Mouse (Mus musculus) midbrain, embryonic 13.5 days (tissue): ENCODE results near the gene Acoxl. TPM values are rescaled to one million over a fixed set of nuclear protein-coding genes. Genes with fewer than 3 reads are reported as not detected.

Source experiments
- ATAC-seq: fragments of 200-750 bp; cut with Nextera tagmentation; 2 replicates; pipeline ENCODE4 v1.8.0; 2017; ENCODE audit warnings: mild to moderate bottlenecking, moderate TSS enrichment, moderate library complexity
- H3K27ac ChIP-seq: fragments of 300-500 bp; sonication (generic); 2 replicates; pipeline ENCODE4 v1.5.1; 2015; ENCODE audit warnings: inconsistent platforms, mild to moderate bottlenecking, moderate library complexity
- H3K27me3 ChIP-seq: fragments of 300-500 bp; sonication (generic); 2 replicates; pipeline ENCODE4 v1.6.1; 2015; ENCODE audit warnings: mild to moderate bottlenecking, inconsistent platforms
- H3K36me3 ChIP-seq: fragments of 300-500 bp; sonication (generic); 2 replicates; pipeline ENCODE4 v1.6.1; 2015; ENCODE audit warnings: mild to moderate bottlenecking, inconsistent platforms
- H3K4me1 ChIP-seq: fragments of 300-500 bp; sonication (generic); replicated peaks from 2 replicates; pipeline ENCODE4 v1.6.1; 2015; ENCODE audit warnings: inconsistent platforms
- H3K4me2 ChIP-seq: fragments of 300-500 bp; sonication (generic); replicated peaks from 2 replicates; pipeline ENCODE4 v1.6.1; 2015; ENCODE audit warnings: moderate library complexity, mild to moderate bottlenecking, inconsistent platforms
- H3K4me3 ChIP-seq: fragments of 300-500 bp; sonication (generic); replicated peaks from 2 replicates; pipeline ENCODE4 v1.5.1; 2015; ENCODE audit warnings: mild to moderate bottlenecking, inconsistent platforms
- H3K9ac ChIP-seq: fragments of 300-500 bp; sonication (generic); replicated peaks from 2 replicates; pipeline ENCODE4 v1.6.1; 2015; ENCODE audit warnings: mild to moderate bottlenecking, inconsistent platforms
- H3K9me3 ChIP-seq: fragments of 300-500 bp; sonication (generic); 2 replicates; pipeline ENCODE4 v1.6.1; 2016; ENCODE audit warnings: mild to moderate bottlenecking, inconsistent platforms
- WGBS: fragments of 180-500 bp; shearing (Covaris S2); methylation state at CpG from one replicate; pipeline ENCODE4 v1.1.7; 2015; 5-methylcytosine and 5-hydroxymethylcytosine counted together
- microRNA-seq: library from miRNA; unstranded; fragments of <30 nt; microRNA quantifications from one replicate; pipeline ENCODE4, GENCODE M21; 2016
- polyA plus RNA-seq: library from polyadenylated mRNA; unstranded; fragments of >200 nt; fragmentation: Nextera tagmentation; extraction: Ambion mirVana; gene quantifications from 2 replicates; pipeline ENCODE4 v1.2.1, GENCODE M21; 2015

Gene Acoxl
- polyA plus RNA-seq, 1 experiment from 2014 or later = 0.07 TPM

GRCm38 (mm10) chr2:128159619-128160125 lies 321.0 kb downstream of the Acoxl start:
- Histone ChIP-seq H3K4me1 (peaks cover 16% of the 10 kb centered on the region), H3K36me3 (peaks cover 8% of the 10 kb centered on the region; the same call in 1 of the 2 replicates), H3K27me3 (no peaks in the 10 kb centered on the region), H3K9ac (no peak overlapping the region), H3K27ac (no peak overlapping the region), H3K4me3 (no peak overlapping the region), H3K4me2 (no peak overlapping the region), H3K9me3 (no peaks in the 10 kb centered on the region)
- WGBS = 83% methylated on average over 7 of the region's 7 CpGs
- no peak for ATAC-seq

- Histone ChIP-seq H3K27me3 (no peaks in the 10 kb centered on the region), H3K9me3 (no peaks in the 10 kb centered on the region), H3K27ac (no peak overlapping the region), H3K9ac (no peak overlapping the region), H3K4me2 (no peak overlapping the region), H3K36me3 (peaks cover 8% of the 10 kb centered on the region; the same call in 1 of the 2 replicates), H3K4me3 (no peak overlapping the region), H3K4me1 (peaks cover 5% of the 10 kb centered on the region; the same call in 1 of the 2 replicates)
- no peak for ATAC-seq
- WGBS = 85% methylated on average over 8 of the region's 8 CpGs
Observed at GRCm38 (mm10) chr2:128163177-128163576, 324.5 kb downstream of the Acoxl start.

- ATAC-seq = no peak
- no peak overlapping the region for H3K4me3 ChIP-seq
- no peaks in the 10 kb centered on the region for H3K36me3 ChIP-seq
- H3K9me3 ChIP-seq = no peaks in the 10 kb centered on the region
- H3K4me1 ChIP-seq = peaks cover 5% of the 10 kb centered on the region; the same call in 1 of the 2 replicates
- 53% methylated on average over 13 of the region's 13 CpGs for WGBS
- H3K9ac ChIP-seq = no peak overlapping the region
- H3K27me3 ChIP-seq = no peaks in the 10 kb centered on the region
- H3K27ac ChIP-seq = no peak overlapping the region
- no peak overlapping the region for H3K4me2 ChIP-seq
Observed at GRCm38 (mm10) chr2:128166623-128167423, 328.1 kb downstream of the Acoxl start.

GRCm38 (mm10) chr2:128167930-128168329 lies 329.3 kb downstream of the Acoxl start:
- Histone ChIP-seq H3K4me2 (no peak overlapping the region), H3K4me1 (peaks cover 5% of the 10 kb centered on the region; the same call in 1 of the 2 replicates), H3K27me3 (no peaks in the 10 kb centered on the region), H3K36me3 (no peaks in the 10 kb centered on the region), H3K9me3 (no peaks in the 10 kb centered on the region), H3K9ac (no peak overlapping the region), H3K27ac (no peak overlapping the region), H3K4me3 (no peak overlapping the region)
- ATAC-seq = no peak
- 98% methylated on average over 12 of the region's 12 CpGs for WGBS

GRCm38 (mm10) chr2:128169486-128169885 lies 330.8 kb downstream of the Acoxl start:
- ATAC-seq = no peak
- 90% methylated on average over 5 of the region's 5 CpGs for whole genome bisulfite sequencing
- Histone ChIP-seq H3K4me3 (no peak overlapping the region), H3K27me3 (no peaks in the 10 kb centered on the region), H3K4me1 (peaks cover 5% of the 10 kb centered on the region; the same call in 1 of the 2 replicates), H3K9me3 (no peaks in the 10 kb centered on the region), H3K27ac (no peak overlapping the region), H3K36me3 (no peaks in the 10 kb centered on the region), H3K4me2 (no peak overlapping the region), H3K9ac (no peak overlapping the region)

GRCm38 (mm10) chr2:128169972-128170371 lies 331.3 kb downstream of the Acoxl start:
- no peaks in the 10 kb centered on the region for H3K36me3 ChIP-seq
- H3K9me3 ChIP-seq = no peaks in the 10 kb centered on the region
- H3K4me1 ChIP-seq = peaks cover 5% of the 10 kb centered on the region; the same call in 1 of the 2 replicates
- no peak for ATAC-seq
- no peak overlapping the region for H3K9ac ChIP-seq
- no peaks in the 10 kb centered on the region for H3K27me3 ChIP-seq
- 86% methylated on average over 11 of the region's 11 CpGs for WGBS
- H3K27ac ChIP-seq = no peak overlapping the region
- no peak overlapping the region for H3K4me3 ChIP-seq
- no peak overlapping the region for H3K4me2 ChIP-seq

- WGBS = 87% methylated on average over 3 of the region's 3 CpGs
- Histone ChIP-seq H3K27me3 (no peaks in the 10 kb centered on the region), H3K9me3 (no peaks in the 10 kb centered on the region), H3K4me1 (peaks cover 5% of the 10 kb centered on the region; the same call in 1 of the 2 replicates), H3K4me3 (no peak overlapping the region), H3K4me2 (no peak overlapping the region), H3K27ac (no peak overlapping the region), H3K36me3 (no peaks in the 10 kb centered on the region), H3K9ac (no peak overlapping the region)
- no peak for ATAC-seq
Observed at GRCm38 (mm10) chr2:128170614-128171013, 331.9 kb downstream of the Acoxl start.

- Histone ChIP-seq H3K27me3 (no peaks in the 10 kb centered on the region), H3K27ac (no peak overlapping the region), H3K9me3 (no peaks in the 10 kb centered on the region), H3K9ac (no peak overlapping the region), H3K4me2 (no peak overlapping the region), H3K36me3 (no peaks in the 10 kb centered on the region), H3K4me3 (no peak overlapping the region), H3K4me1 (peaks cover 10% of the 10 kb centered on the region)
- 94% methylated on average over 5 of the region's 5 CpGs for WGBS
- ATAC-seq = no peak
Observed at GRCm38 (mm10) chr2:128172266-128172665, 333.6 kb downstream of the Acoxl start.

Small RNA genes lying within 50 kb of the gene (microRNA-seq; reads per million reads assigned to microRNA genes)
- not detected for gene Gm22411

Other genes with a start within 250 kb of the Acoxl start
- gene Mal, start 182.2 kb upstream of the Acoxl start, polyA plus RNA-seq = 0.89 and 1.4 TPM in 2 replicates
- gene Mall, start 108.9 kb upstream of the Acoxl start, polyA plus RNA-seq = 0.61 and 0.82 TPM in 2 replicates
- 20.4 and 21.7 TPM in 2 replicates for gene Nphp1, start 50.0 kb upstream of the Acoxl start, polyA plus RNA-seq
- gene Mtln, start 46.4 kb upstream of the Acoxl start, polyA plus RNA-seq = 29.5 and 32.1 TPM in 2 replicates
- 24.4 and 26.4 TPM in 2 replicates for gene Bub1, start 7.0 kb upstream of the Acoxl start, polyA plus RNA-seq